Mouse (Mus musculus): ENCODE data around the gene Foxc1.

Foxc1 gene

GRCm38 (mm10) chr13:31806428-31806832, at the start of gene Foxc1:
Foxc1 (plus strand) TSS chr13:31806633.
- DNase-seq (ENCODE audit: inconsistent ontology term): peak; percentile 97

DNA sequence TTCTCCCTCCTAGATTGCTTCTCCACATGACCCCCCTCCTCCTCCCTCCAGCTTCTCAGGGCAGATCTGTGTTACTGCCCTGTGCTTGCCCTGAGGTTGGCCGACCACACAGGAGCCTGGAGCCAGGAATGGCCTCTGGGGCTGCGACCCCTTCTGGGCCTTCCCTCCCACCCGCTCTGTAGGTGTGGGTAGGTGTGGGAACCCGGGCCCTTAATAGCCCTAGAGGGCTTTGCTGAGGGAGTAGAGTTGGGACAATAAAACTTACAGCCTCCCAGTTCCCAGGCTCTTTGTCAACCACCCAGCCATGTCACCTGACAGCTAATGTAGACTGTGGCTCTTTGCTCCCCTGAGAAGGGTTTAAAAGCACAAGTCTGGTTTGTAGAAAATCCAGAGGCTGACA, 46.0 kb upstream of the Foxc1 start:
- DNase-seq (ENCODE audit: inconsistent ontology term): no peak

DNA sequence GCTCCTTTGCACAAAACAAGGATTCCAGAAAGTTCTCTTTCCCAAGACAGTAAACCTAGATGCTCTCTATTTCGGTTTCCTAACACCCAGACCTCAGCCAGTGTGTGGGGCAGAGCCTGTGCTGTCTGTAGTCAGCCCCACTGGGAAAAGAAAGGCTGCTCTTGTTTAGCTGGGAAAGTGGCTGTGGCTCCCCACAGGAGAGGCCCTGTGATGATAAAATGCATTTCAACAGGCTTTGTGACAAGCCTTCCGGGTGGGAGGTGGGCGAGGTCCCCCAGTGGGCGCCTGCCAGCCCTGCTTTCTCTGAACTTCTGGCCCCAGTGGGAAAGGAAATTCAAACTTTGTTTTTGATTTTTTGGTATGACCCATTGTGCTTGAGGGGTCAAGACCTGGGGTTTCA, 45.4 kb upstream of the Foxc1 start:
- DNase-seq (ENCODE audit: inconsistent ontology term): no peak

DNA sequence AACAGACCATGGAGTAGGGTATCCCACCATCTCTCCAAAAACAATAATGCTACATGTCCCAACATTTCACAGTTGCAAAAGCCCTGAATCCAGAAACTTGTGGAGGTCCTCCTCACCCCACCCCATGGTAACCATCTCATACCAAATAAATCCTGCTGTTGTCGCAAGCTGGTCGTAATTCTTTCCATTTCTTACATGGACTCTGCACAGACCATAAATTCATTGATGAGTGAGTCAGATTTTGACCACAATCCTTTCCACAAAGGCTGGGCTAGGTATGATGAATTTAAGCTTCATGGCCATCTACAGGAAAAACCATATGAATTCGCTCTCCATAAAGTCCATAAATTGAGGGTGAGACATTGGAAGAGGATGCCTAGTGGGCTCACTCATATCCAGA, 42.0 kb upstream of the Foxc1 start:
- no peak for DNase-seq (ENCODE audit: inconsistent ontology term)

DNA sequence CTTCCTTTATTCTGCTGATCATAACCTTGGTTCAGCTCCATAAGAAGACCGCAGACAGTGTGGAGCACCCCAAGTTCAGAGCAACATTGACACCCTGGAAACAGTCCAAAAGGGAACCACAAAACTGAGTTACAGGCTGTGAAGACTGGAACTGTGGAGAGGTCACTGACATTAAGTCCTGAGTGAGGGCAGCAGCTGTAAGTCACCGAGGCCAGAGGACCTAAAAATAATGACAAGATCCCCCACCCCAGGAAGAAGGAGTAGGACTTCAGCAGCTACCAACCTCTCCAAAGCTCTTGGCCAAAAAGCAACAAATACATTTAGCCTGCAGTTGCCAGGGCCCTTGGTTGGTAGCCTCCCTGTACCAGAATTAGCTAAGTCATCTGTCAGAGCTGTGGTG, 40.9 kb upstream of the Foxc1 start:
- DNase-seq (ENCODE audit: inconsistent ontology term): no peak

DNA sequence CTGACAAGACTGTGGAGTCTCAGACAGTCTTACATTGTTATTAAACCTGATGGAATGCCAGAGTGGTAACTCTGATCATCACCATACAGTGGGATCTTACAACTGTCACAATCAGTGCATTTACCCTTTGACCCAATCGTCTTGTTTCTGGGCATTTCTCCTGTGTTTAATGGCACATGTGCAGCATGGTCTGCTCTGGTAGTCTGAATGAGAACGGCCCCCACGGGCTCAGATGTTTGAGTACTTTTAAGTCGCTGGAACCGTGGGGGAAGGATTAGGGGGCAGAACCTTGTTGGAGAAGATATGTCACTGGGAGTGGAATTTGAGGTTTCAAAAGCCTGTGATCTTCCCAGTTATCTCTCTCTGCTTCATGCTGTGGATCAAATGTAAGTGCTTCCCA, 33.6 kb upstream of the Foxc1 start:
- DNase-seq (ENCODE audit: inconsistent ontology term): no peak

DNA sequence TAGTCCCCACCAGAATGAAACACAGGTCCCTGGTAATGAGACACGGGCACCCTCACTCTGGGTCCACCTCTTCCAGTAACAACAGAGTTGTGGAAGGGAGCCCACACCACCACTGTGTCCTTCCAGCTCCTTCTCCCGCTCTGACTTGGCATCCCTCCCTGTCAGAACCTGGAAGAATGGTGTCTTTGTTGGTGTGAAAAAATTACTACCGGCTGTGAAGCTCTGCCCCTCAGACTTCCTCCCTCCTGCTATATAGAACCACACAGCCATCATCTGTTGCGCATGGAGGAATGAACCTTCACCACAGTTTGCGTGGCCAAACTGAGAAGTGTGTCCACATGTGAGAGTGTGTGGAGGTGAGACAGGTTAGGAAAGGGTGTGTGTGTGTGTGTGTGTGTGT, 30.7 kb upstream of the Foxc1 start:
- peak; percentile 32 for DNase-seq (ENCODE audit: inconsistent ontology term)

DNA sequence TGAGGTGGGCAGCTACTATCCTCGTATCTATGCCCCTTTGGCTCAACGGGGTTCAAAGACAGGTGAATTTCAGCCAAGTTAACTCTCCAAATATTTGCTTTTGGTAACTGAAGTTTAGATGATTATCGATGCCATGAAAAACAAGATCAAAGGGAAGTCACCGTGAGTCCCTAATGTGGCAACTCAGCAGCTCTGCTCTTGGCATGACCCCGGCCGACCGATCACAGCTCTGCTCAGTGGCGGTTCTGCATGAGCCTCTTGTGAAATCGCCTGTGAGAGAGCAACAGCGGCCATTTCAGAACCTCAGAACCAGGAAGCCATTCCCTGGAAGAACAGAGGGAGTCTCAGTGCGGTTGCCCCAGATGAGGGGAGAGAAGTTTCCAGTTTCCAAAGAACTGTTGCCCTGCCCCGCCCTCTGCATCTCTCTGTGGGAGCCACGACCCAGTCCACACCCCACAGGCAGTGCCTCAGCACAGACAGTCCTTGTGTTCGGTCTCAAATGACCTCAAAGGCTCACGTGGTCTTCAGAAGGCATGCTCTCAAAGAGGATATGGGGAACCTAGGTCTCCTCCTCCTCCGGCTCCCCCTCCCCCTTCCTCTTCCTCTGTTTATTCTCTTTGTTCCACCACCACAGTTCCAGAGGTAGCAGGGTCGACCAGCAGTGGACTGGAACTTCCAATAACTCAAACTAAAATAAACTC, 27.0 kb upstream of the Foxc1 start:
- no peak for DNase-seq (ENCODE audit: inconsistent ontology term)

DNA sequence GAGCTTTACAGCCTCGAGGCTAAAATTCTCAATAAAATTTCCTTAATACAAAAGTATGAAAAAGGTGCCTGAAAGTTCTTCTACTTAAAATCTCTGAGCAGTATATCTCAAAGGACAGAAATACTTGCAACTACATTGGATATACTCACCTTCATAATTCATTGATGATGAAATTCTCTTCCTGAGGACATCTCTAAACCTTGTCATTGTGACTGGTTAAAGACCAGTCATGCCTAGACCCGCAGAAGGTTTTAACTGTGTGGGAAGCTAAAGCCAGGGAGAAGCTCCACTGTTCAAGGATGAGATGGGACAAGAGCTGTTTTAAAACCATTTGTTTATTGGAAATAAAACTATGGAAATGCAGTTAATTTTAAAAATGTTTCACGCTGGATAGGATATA, 26.1 kb upstream of the Foxc1 start:
- DNase-seq (ENCODE audit: inconsistent ontology term): no peak

- DNase-seq (ENCODE audit: inconsistent ontology term): no peak
Measured at GRCm38 (mm10) chr13:31782063-31782462, 24.4 kb upstream of the Foxc1 start.

DNA sequence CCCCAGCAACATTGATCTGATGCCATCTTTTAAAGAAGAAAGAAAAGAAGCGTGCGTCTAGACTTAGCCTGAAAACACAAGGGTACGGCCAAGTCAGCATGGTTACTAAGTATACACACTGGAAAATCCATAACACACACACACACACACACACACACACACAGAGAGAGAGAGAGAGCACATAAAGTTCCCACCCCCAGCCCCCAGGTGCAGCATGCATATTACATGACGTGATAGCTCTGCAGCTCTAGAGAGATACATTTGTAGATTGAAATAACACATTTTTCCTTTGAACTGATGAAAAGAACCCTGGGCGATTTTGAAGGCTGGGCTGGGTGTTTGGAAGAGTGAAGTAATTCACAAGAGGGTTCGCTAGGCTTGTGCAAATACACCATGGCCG, 21.7 kb upstream of the Foxc1 start:
- no peak for DNase-seq (ENCODE audit: inconsistent ontology term)

- peak; percentile 62 for DNase-seq (ENCODE audit: inconsistent ontology term)
Measured at GRCm38 (mm10) chr13:31792480-31793132, 13.8 kb upstream of the Foxc1 start.

DNA sequence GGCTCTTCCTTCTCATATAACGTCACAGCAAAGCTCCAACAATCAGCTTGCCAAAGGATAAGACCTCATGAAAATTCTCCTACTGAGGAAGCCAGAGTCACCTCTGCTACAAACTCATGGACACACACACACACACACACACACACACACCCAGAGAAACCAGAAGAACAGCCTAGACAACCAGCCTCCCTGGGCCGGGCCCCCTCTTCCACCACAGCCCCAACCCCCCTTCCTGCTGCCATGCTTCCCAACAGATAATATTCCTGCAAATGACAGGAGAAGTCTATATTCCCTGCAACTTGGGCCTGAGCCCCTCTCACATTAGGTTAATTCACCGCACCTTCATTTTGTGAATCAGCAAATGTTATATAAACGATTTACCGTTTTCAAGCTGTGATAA, 13.3 kb upstream of the Foxc1 start:
- DNase-seq (ENCODE audit: inconsistent ontology term): no peak

- DNase-seq (ENCODE audit: inconsistent ontology term): no peak
Measured at GRCm38 (mm10) chr13:31797346-31797745, 9.1 kb upstream of the Foxc1 start.

DNA sequence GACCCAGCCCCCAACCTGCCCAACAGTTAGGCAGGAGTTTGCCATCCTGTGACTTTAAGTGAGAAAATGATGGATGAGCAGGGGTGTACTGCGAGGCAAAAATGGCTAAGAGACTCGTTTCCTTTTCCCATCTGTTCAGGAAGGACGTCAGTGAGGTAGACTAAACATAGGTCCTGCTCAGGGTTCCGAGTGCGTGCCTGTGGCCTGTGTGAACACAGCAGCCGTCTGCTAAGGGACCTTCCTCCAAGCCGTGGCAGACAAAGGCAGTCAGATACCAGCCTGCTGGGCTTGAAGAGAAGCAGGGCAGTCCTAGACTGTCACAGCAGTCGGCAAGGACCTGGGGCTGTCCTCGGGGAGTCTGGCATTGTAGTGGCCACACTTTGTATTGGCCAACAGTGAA, 8.4 kb upstream of the Foxc1 start:
- DNase-seq (ENCODE audit: inconsistent ontology term): no peak

DNA sequence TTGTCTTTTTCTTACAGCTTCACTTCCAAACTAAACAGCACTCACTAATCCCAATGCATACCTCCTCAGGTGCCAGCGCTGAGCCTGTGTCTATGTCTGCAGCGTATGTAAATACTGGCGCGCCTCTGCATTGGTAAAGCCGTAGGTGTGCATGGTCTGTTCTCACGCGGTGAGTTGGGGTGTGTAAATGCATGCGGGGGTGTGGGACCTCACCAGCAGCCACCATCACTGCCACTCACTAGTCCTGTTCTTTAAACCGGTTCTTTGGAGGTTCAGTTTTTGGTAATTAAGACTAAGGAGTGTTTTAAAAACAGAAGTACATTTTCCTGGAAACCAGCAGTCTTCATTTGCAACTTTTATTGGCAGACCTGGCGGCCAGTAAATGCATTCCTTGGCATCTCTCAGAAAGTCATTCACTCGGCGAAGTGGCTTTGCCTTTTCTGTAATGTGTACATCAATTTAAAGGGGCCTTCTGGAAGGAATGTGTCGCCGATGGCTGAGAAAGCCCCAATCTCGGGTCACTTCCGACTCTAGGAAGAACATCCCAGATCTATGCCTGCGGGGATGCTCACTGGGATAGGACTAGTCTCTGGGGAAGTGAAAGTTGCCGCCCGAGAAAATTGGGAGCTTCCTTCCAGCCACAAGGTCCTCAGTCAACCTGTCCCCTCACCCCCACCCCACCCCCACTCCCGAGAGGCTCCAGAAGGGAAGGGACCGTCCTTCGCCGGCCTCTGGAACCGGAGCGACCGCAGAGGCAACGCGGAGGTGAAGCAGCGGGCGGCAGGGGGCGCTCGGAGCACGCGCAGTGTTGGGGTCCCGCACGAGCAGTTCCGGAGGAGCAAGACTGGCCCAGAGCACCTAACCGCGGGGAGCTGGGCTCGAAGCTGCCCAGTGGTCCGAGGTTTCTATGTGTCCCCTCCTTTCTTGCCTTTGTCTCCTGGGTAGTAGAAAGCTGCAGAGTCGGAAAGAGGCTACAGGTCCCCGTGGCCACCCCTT, 5.6 kb upstream of the Foxc1 start:
- peak; percentile 87 for DNase-seq (ENCODE audit: inconsistent ontology term)

DNA sequence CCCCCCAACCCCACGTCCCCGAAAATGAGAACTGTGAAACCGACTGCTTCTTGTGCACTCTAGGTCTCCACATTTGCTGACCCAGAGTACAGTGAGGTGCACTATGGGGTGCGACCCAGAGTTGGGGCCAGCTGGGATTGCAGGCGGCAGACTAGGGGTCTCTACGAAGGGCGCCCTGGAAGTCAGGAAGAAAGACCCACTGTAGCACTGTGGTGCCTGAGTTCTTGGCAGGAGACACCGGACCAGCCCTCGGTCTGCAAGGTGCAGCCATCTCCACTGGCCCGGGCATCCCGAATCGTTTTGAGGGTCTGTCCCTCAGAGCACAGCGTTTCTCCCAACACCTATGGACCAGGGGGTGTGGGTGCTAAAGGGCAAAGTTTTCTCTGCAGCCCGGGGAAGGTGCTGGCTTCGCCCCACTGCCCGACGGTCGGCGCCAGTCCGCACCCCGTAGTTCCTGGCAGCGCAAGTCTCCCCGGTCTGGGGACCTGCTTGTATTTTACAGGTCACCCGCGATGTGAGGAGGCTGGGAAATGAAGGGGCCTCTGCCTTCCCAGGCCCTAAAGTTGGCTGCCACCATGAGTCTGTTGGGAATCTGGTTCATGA, 4.6 kb upstream of the Foxc1 start:
- no peak for DNase-seq (ENCODE audit: inconsistent ontology term)

GRCm38 (mm10) chr13:31802447-31802846, 4.0 kb upstream of the Foxc1 start:
- no peak for DNase-seq (ENCODE audit: inconsistent ontology term)

DNA sequence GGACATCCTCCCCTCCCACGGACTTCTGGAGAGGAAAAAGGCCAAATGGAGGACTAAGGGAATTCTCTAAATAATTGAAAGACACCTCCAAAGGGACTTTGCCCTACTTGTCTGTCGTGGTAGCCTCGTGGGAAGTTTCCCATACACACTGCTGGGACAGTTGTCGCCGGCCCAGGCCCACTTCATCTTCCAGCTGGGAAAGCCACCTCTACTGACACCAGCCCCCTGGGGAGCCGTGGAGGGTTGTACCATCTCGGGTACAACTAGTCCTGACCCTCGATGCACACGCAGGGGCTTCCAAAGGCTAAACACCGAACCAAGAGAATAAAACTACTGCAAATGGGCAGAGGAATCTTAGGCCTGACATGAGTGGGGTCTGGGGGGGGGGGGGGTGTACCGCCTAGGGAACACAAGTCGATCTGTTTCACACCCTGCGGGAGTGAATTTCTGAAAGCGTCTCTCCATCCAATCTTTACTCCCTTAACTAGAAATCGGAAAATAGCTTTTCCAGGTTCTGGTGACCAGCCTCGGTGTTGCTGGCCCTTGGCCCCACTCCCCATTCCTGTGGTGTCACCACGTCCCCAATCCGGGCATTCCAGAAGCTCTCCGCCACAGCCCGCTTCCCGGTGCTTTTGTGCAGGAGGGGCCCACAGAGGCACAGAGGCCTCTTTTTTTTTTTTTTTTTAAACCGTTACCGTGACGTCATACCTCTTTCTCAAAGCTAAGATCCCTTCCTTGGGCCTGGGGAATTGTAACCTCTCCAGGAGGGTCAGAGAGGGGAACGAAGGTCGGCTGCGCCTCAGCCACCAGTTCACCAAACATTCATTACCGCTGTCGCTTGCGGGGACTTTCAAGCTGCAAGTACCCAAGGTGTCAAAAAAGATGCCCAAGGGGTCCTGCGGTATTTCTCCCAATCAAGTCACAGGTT, 3.0 kb upstream of the Foxc1 start:
- peak; percentile 79 for DNase-seq (ENCODE audit: inconsistent ontology term)

GRCm38 (mm10) chr13:31804571-31804970, 1.9 kb upstream of the Foxc1 start:
- DNase-seq (ENCODE audit: inconsistent ontology term): no peak

Measured in Muller cell, postnatal 12 days (primary cell).